Mouse (Mus musculus): ENCODE data around the gene Dlat.
A peak's percentile ranks its signal among the peaks of the same experiment; 100 is the strongest.
"Not testable (repeated sequence)": the region's sequence is repeated elsewhere in the genome, so short reads cannot be mapped to it uniquely, and the experiment has no call there.

Dlat gene

GRCm38 (mm10) chr9:50658941-50659388 lies 615 bp downstream of the Dlat start:
- no peak for DNase-seq

GRCm38 (mm10) chr9:50658391-50658790 lies 1.2 kb downstream of the Dlat start:
- DNase-seq = no peak

GRCm38 (mm10) chr9:50650503-50650902 lies 9.1 kb downstream of the Dlat start:
- no peak for DNase-seq

- no peak for DNase-seq
Measured at GRCm38 (mm10) chr9:50646826-50647370, 12.7 kb downstream of the Dlat start.

- DNase-seq = no peak
Measured at GRCm38 (mm10) chr9:50634270-50634669, 25.3 kb downstream of the Dlat start.

- DNase-seq = no peak
Measured at GRCm38 (mm10) chr9:50633059-50633458, 26.5 kb downstream of the Dlat start.

- no peak for DNase-seq
Measured at GRCm38 (mm10) chr9:50632016-50632688, 27.4 kb downstream of the Dlat start.

GRCm38 (mm10) chr9:50630903-50631302 lies 28.7 kb downstream of the Dlat start:
- not testable (repeated sequence) for DNase-seq

- no peak for DNase-seq
Measured at GRCm38 (mm10) chr9:50617794-50618330, 41.7 kb downstream of the Dlat start.

- DNase-seq = peak; percentile 92
Measured at GRCm38 (mm10) chr9:50616766-50617603, 42.6 kb downstream of the Dlat start, which contains the start of the genes Pih1d2 and Nkapd1. TSS of gene Pih1d2 (plus strand) at chr9:50617321. TSS of gene Nkapd1 (minus strand) at chr9:50617464.

- no peak for DNase-seq
Measured at GRCm38 (mm10) chr9:50616161-50616560, 43.4 kb downstream of the Dlat start.

GRCm38 (mm10) chr9:50612115-50612514 lies 47.5 kb downstream of the Dlat start:
- DNase-seq = no peak

- DNase-seq = no peak
Measured at GRCm38 (mm10) chr9:50604338-50604737, 55.2 kb downstream of the Dlat start.

GRCm38 (mm10) chr9:50603998-50604324 lies 55.6 kb downstream of the Dlat start:
- no peak for DNase-seq

- peak; percentile 91 for DNase-seq
Measured at GRCm38 (mm10) chr9:50603189-50603997, 56.2 kb downstream of the Dlat start, which contains the start of the genes Sdhd and Timm8b. TSS of gene Sdhd (minus strand) at chr9:50603812. TSS of gene Timm8b (plus strand) at chr9:50603910.

- DNase-seq = no peak
Measured at GRCm38 (mm10) chr9:50602055-50602845, 57.3 kb downstream of the Dlat start.

GRCm38 (mm10) chr9:50601536-50601935 lies 58.0 kb downstream of the Dlat start:
- DNase-seq = no peak

- no peak for DNase-seq
Measured at GRCm38 (mm10) chr9:50596973-50597372, 62.6 kb downstream of the Dlat start.

GRCm38 (mm10) chr9:50594794-50595417 lies 64.7 kb downstream of the Dlat start:
- no peak for DNase-seq

GRCm38 (mm10) chr9:50593544-50593943 lies 66.0 kb downstream of the Dlat start:
- no peak for DNase-seq

GRCm38 (mm10) chr9:50592955-50593354 lies 66.6 kb downstream of the Dlat start:
- no peak for DNase-seq
